Mouse (Mus musculus): ENCODE data around the gene Olfr6.

The Olfr6 gene

GRCm38 (mm10) chr7:106963837-106964236, at the start of gene Olfr6:
Olfr6 (minus strand) TSS chr7:106963937.
- no peak for TF ChIP-seq GATA4 (IDR thresholded peaks at IDR 0.05; ENCODE audit: insufficient replicate concordance, low read length)

GRCm38 (mm10) chr7:107005972-107006371, 42.2 kb upstream of the Olfr6 start, which contains the start of gene Olfr2:
Olfr2 (minus strand) TSS chr7:107006072.
- TF ChIP-seq GATA4 (IDR thresholded peaks at IDR 0.05; ENCODE audit: insufficient replicate concordance, low read length) = no peak

- no peak for TF ChIP-seq GATA4 (IDR thresholded peaks at IDR 0.05; ENCODE audit: insufficient replicate concordance, low read length)
Measured at GRCm38 (mm10) chr7:107004169-107004568, 40.4 kb upstream of the Olfr6 start.

GRCm38 (mm10) chr7:107000798-107001197, 37.1 kb upstream of the Olfr6 start:
- TF ChIP-seq GATA4 (IDR thresholded peaks at IDR 0.05; ENCODE audit: insufficient replicate concordance, low read length) = no peak

GRCm38 (mm10) chr7:106985236-106985635, 21.5 kb upstream of the Olfr6 start:
- no peak for TF ChIP-seq GATA4 (IDR thresholded peaks at IDR 0.05; ENCODE audit: insufficient replicate concordance, low read length)

GRCm38 (mm10) chr7:106975353-106975752, 11.6 kb upstream of the Olfr6 start, which contains the start of gene Olfr711:
Olfr711 (minus strand) TSS chr7:106975453.
- TF ChIP-seq GATA4 (IDR thresholded peaks at IDR 0.05; ENCODE audit: insufficient replicate concordance, low read length) = no peak

- no peak for TF ChIP-seq GATA4 (IDR thresholded peaks at IDR 0.05; ENCODE audit: insufficient replicate concordance, low read length)
Measured at GRCm38 (mm10) chr7:106948212-106948611, 15.5 kb downstream of the Olfr6 start, which contains the start of gene Olfr710. Olfr710 (minus strand) TSS chr7:106948312.

GRCm38 (mm10) chr7:106932119-106932518, 31.6 kb downstream of the Olfr6 start, which contains the start of gene Olfr709-ps1:
Olfr709-ps1 (minus strand) TSS chr7:106932219.
- no peak for TF ChIP-seq GATA4 (IDR thresholded peaks at IDR 0.05; ENCODE audit: insufficient replicate concordance, low read length)

GRCm38 (mm10) chr7:106907676-106908075, 56.1 kb downstream of the Olfr6 start, which contains the start of gene Olfr1532-ps1:
Olfr1532-ps1 (plus strand) TSS chr7:106908001.
- TF ChIP-seq GATA4 (IDR thresholded peaks at IDR 0.05; ENCODE audit: insufficient replicate concordance, low read length) = no peak
